Mouse (Mus musculus) ES-E14 (cell line): ENCODE results near the gene Peg3.

ENCODE experiments used
- CHD2 ChIP-seq: IDR thresholded peaks from 2 replicates; pipeline ENCODE4 v1.6.1; 2014; ENCODE audit warnings: mild to moderate bottlenecking, low read depth, low read length, inconsistent platforms
- HCFC1 ChIP-seq: IDR thresholded peaks from 2 replicates; pipeline ENCODE4 v1.6.1; 2012; ENCODE audit warnings: low read length, inconsistent platforms, borderline replicate concordance; ENCODE audit not compliant: insufficient read depth
- MAFK ChIP-seq: IDR thresholded peaks from 2 replicates; pipeline ENCODE4 v1.6.1; 2014; ENCODE audit warnings: mild to moderate bottlenecking, low read depth, low read length, inconsistent platforms; ENCODE audit not compliant: insufficient read depth
- ZC3H11A ChIP-seq: IDR thresholded peaks from 2 replicates; pipeline ENCODE4 v1.6.1; 2012; ENCODE audit warnings: low read depth, mild to moderate bottlenecking, inconsistent platforms, low read length, borderline replicate concordance
- ZNF384 ChIP-seq: IDR thresholded peaks from 2 replicates; pipeline ENCODE4 v1.6.1; 2012; ENCODE audit warnings: low read depth, low read length, inconsistent platforms

GRCm38 (mm10) chr7:6731373-6731772 lies 1.1 kb upstream of the Peg3 start:
- no peak for TF ChIP-seq ZC3H11A
- TF ChIP-seq CHD2, result no peak
- no peak for TF ChIP-seq MAFK
- no peak for TF ChIP-seq HCFC1
- TF ChIP-seq ZNF384, result no peak
